In the genomic region with DNA sequence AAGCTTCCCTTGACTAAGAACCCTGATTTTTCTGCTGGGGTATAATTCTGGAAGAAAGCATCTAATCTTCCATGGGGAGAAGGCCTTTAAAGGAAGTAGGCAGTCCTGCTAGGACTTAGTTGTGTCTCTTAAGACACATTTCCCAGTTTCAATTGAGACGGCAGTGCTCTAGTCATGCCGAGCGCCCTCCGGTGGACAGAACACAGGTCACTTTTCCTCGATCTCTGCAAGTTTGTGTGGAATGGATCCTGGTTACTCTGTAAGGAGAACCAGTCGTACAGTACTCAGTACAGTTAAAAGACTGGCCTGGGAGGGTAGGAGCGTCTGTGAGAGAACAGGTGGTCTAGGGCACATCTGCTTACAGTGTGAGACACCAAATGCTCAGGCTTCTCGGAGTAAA, we compare ENCODE assay signal across 8 mouse cellular contexts. TPM values are rescaled to one million over a fixed set of nuclear protein-coding genes. Genes with fewer than 3 reads are reported as not detected.
DNase-seq lines count a peak whose midpoint lies in the region; ATAC-seq and TF ChIP-seq lines count a peak whose summit lies in the region.

No protein-coding gene starts in this region.

- no peaks in the 10 kb centered on the region for H3K27me3 ChIP-seq in embryonic facial prominence, embryonic 14.5 days (replicated peaks; ENCODE audit: control insufficient read depth, insufficient read depth, low read length)
- H3K27me3 ChIP-seq in kidney, embryonic 14.5 days (ENCODE audit: control insufficient read depth, insufficient read depth, low read length): no peaks in the 10 kb centered on the region
- H3K27me3 ChIP-seq in liver, embryonic 15.5 days: no peaks in the 10 kb centered on the region
- H3K27me3 ChIP-seq in neural tube, embryonic 12.5 days (replicated peaks): no peaks in the 10 kb centered on the region

- H3K4me3 ChIP-seq in ES-E14 (ENCODE audit: insufficient read depth in 1 of 2, low read depth in 1 of 2, low read length in 2 of 2, poor library complexity in 1 of 2, severe bottlenecking in 1 of 2): peak overlapping the region; percentile 1 to 100; a peak in 2 of 4 replicates
- peak overlapping the region; percentile 78 for H3K4me3 ChIP-seq in embryonic facial prominence, embryonic 14.5 days (ENCODE audit: low read depth, low read length)
- peak overlapping the region; percentile 68 for H3K4me3 ChIP-seq in kidney, embryonic 14.5 days (ENCODE audit: low read length)
- peak overlapping the region; percentile 90 for H3K4me3 ChIP-seq in liver, embryonic 15.5 days (replicated peaks)
- peak overlapping the region; percentile 24 for H3K4me3 ChIP-seq in neural tube, embryonic 12.5 days

- H3K9ac ChIP-seq in ES-E14 (ENCODE audit: insufficient read depth, low read depth, low read length, poor library complexity, severe bottlenecking): peak overlapping the region; percentile 71
- H3K9ac ChIP-seq in embryonic facial prominence, embryonic 14.5 days (ENCODE audit: low read depth, low read length): peak overlapping the region; percentile 94; the same call in 1 of the 2 replicates
- H3K9ac ChIP-seq in kidney, embryonic 14.5 days (ENCODE audit: low read depth, low read length): peak overlapping the region; percentile 96; the same call in 1 of the 2 replicates
- H3K9ac ChIP-seq in liver, embryonic 15.5 days: no peak overlapping the region
- peak overlapping the region; percentile 40 for H3K9ac ChIP-seq in neural tube, embryonic 12.5 days

- H3K27ac ChIP-seq in ES-E14 (ENCODE audit: insufficient read depth, low read depth, low read length, poor library complexity, severe bottlenecking): no peak overlapping the region
- 0 out of 2 replicates have a peak overlapping the region, but pooled peaks have one; percentile 9 for H3K27ac ChIP-seq in embryonic facial prominence, embryonic 14.5 days (replicated peaks; ENCODE audit: low read depth, low read length)
- no peak overlapping the region for H3K27ac ChIP-seq in kidney, embryonic 14.5 days (ENCODE audit: low read depth, low read length)
- no peak overlapping the region for H3K27ac ChIP-seq in liver, embryonic 15.5 days (replicated peaks)
- no peak overlapping the region for H3K27ac ChIP-seq in neural tube, embryonic 12.5 days

- in situ Hi-C loops in ES-E14 (cut with MboI; ENCODE audit: low sequenced_read_pairs in 2 of 2, unreplicated experiment in 2 of 2): no loop called here

- H3K36me3 ChIP-seq in ES-E14 (ENCODE audit: control insufficient read depth, insufficient read depth, low read length, poor library complexity, severe bottlenecking): peaks cover 17% of the 10 kb centered on the region
- H3K36me3 ChIP-seq in embryonic facial prominence, embryonic 14.5 days (ENCODE audit: control insufficient read depth, insufficient read depth, low read length): peaks cover 8% of the 10 kb centered on the region
- H3K36me3 ChIP-seq in kidney, embryonic 14.5 days (ENCODE audit: control insufficient read depth, insufficient read depth, low read length): peaks cover 17% of the 10 kb centered on the region
- H3K36me3 ChIP-seq in liver, embryonic 15.5 days (replicated peaks): peaks cover 22% of the 10 kb centered on the region; the same call in 1 of the 2 replicates
- H3K36me3 ChIP-seq in neural tube, embryonic 12.5 days: no peaks in the 10 kb centered on the region

- peaks cover 0 to 23% of the 10 kb centered on the region in 2 experiments; a peak in 3 of 4 replicates for H3K4me1 ChIP-seq in ES-E14 (ENCODE audit: control insufficient read depth in 2 of 2, insufficient read depth in 2 of 2, low read length in 2 of 2, poor library complexity in 1 of 2)
- H3K4me1 ChIP-seq in embryonic facial prominence, embryonic 14.5 days (ENCODE audit: control insufficient read depth, insufficient read depth, low read length): peaks cover 37% of the 10 kb centered on the region
- H3K4me1 ChIP-seq in kidney, embryonic 14.5 days (ENCODE audit: control insufficient read depth, insufficient read depth, low read length): peaks cover 37% of the 10 kb centered on the region
- H3K4me1 ChIP-seq in liver, embryonic 15.5 days (replicated peaks): peaks cover 68% of the 10 kb centered on the region
- peaks cover 61% of the 10 kb centered on the region for H3K4me1 ChIP-seq in neural tube, embryonic 12.5 days

- peak overlapping the region; percentile 95 for H3K4me2 ChIP-seq in embryonic facial prominence, embryonic 14.5 days (ENCODE audit: low read depth, low read length)
- H3K4me2 ChIP-seq in kidney, embryonic 14.5 days (replicated peaks; ENCODE audit: low read depth, low read length): peak overlapping the region; percentile 91
- peak overlapping the region; percentile 90 for H3K4me2 ChIP-seq in liver, embryonic 15.5 days
- peak overlapping the region; percentile 89 for H3K4me2 ChIP-seq in neural tube, embryonic 12.5 days (replicated peaks)

- H3K9me3 ChIP-seq in ES-E14 (ENCODE audit: control insufficient read depth, insufficient read depth, low read depth, low read length): no peaks in the 10 kb centered on the region
- H3K9me3 ChIP-seq in embryonic facial prominence, embryonic 14.5 days (ENCODE audit: control insufficient read depth, low read length): no peaks in the 10 kb centered on the region
- no peaks in the 10 kb centered on the region for H3K9me3 ChIP-seq in kidney, embryonic 14.5 days (ENCODE audit: control insufficient read depth, low read length)
- no peaks in the 10 kb centered on the region for H3K9me3 ChIP-seq in liver, embryonic 15.5 days (replicated peaks)
- H3K9me3 ChIP-seq in neural tube, embryonic 12.5 days: no peaks in the 10 kb centered on the region

- ATAC-seq in embryonic facial prominence, embryonic 14.5 days (ENCODE audit: low read depth): no peak
- no peak for ATAC-seq in kidney, embryonic 14.5 days (ENCODE audit: low FRiP score, low TSS enrichment)
- no peak for ATAC-seq in liver, embryonic 15.5 days (ENCODE audit: insufficient read depth)
- ATAC-seq in neural tube, embryonic 12.5 days (ENCODE audit: low FRiP score, low read depth): no peak
- no peak for ATAC-seq in inflammation-experienced regulatory T-cells, adult 6 months

- 18% methylated on average over 8 of the region's 8 CpGs for WGBS in embryonic facial prominence, embryonic 14.5 days
- WGBS in kidney, embryonic 14.5 days: 12% methylated on average over 8 of the region's 8 CpGs
- WGBS in liver, embryonic 15.5 days (ENCODE audit: insufficient replicate concordance): 19% methylated on average over 8 of the region's 8 CpGs
- WGBS in neural tube, embryonic 12.5 days: 30% methylated on average over 8 of the region's 8 CpGs

- DNase-seq in ES-E14 (ENCODE audit: low read depth, low spot score): peak; percentile 52
- peak; percentile 76 to 80 for DNase-seq in adrenal gland, postnatal 36 days
- peak; percentile 82 for DNase-seq in embryonic facial prominence, embryonic 14.5 days (ENCODE audit: low spot score)
- DNase-seq in heart, adult 9 months (ENCODE audit: low spot score in 2 of 2): peak; percentile 32 to 59

TF ChIP-seq in ES-E14, 5 proteins besides CTCF, POLR2A, EP300 and RAD21:
- TF ChIP-seq ZNF384 (IDR thresholded peaks at IDR 0.05; ENCODE audit: low read depth, low read length): no peak
- TF ChIP-seq MAFK (IDR thresholded peaks at IDR 0.05; ENCODE audit: insufficient read depth, low read depth, low read length): no peak
- TF ChIP-seq ZC3H11A (IDR thresholded peaks at IDR 0.05; ENCODE audit: borderline replicate concordance, low read depth, low read length): peak; percentile 31; the same call in 1 of the 2 replicates
- TF ChIP-seq CHD2 (IDR thresholded peaks at IDR 0.05; ENCODE audit: low read depth, low read length): no peak

RNA-seq across cellular contexts. Expression of gene Ctnnb1, which starts 7.3 kb away (rescaled TPM):
- 536 and 572 TPM in 2 replicates for total RNA-seq in ES-E14 (2012; rRNA removed)
- 1,000 to 10,000 TPM in 1 of 2 experiments, 100 to 1,000 TPM in 1; 873 to 1,015 TPM for total RNA-seq in adrenal gland, postnatal 36 days (2021)
- polyA plus RNA-seq in embryonic facial prominence, embryonic 14.5 days (2014; fragmentation: Nextera tagmentation; extraction: Ambion mirVana): 716 and 779 TPM in 2 replicates
- 479 and 740 TPM in 2 replicates for polyA plus RNA-seq in kidney, embryonic 14.5 days (2014; fragmentation: Nextera tagmentation; extraction: Ambion mirVana)
- polyA plus RNA-seq in liver, embryonic 15.5 days (2015; fragmentation: Nextera tagmentation; extraction: Ambion mirVana): 90.5 and 100 TPM in 2 replicates
- 589 and 619 TPM in 2 replicates for polyA plus RNA-seq in neural tube, embryonic 12.5 days (2016; fragmentation: Nextera tagmentation; extraction: Ambion mirVana)
- polyA plus RNA-seq in inflammation-experienced regulatory T-cells, adult 6 months (2017; shearing (Covaris generic)): 10 to 100 TPM; 64.5 to 97.0 (median 82.2) TPM

Comparison
In these comparisons a context has a peak if more than half of its experiments do, and no peak if none do; other contexts are left out.
1. H3K4me3 ChIP-seq: peak in every context shown above with its lines; median percentile 90 in liver, embryonic 15.5 days; 78 in embryonic facial prominence, embryonic 14.5 days; 68 in kidney, embryonic 14.5 days; 50 in ES-E14; 24 in neural tube, embryonic 12.5 days.